Mouse (Mus musculus) hematopoietic stem cell, adult 5-6 weeks (primary cell): ENCODE data around the gene Msantd1. TPM values are rescaled to one million over a fixed set of nuclear protein-coding genes. Genes with fewer than 3 reads are reported as not detected.

ENCODE experiments used
- ATAC-seq, 2 experiments: fragments of 125-278 bp in 1 of 2; replicated peaks in 1 of 2; 2 replicates each; pipeline ENCODE4 v1.8.0; 2016 to 2017; ENCODE audit warnings: inconsistent platforms in 2 of 2, mild to moderate bottlenecking in 2 of 2, moderate number of reproducible peaks in 2 of 2, low read depth in 1 of 2, moderate TSS enrichment in 1 of 2; ENCODE audit not compliant: low FRiP score in 2 of 2, poor library complexity in 2 of 2, severe bottlenecking in 2 of 2, insufficient read depth in 1 of 2, low TSS enrichment in 1 of 2
- total RNA-seq: library from RNA; stranded (forward); fragments of 172-1452, 232-1000 nt; gene quantifications from 2 replicates; pipeline ENCODE4 v1.2.3, GENCODE M21; 2017

Msantd1 gene
- total RNA-seq, 1 experiment from 2014 or later = 1.8 TPM

DNA sequence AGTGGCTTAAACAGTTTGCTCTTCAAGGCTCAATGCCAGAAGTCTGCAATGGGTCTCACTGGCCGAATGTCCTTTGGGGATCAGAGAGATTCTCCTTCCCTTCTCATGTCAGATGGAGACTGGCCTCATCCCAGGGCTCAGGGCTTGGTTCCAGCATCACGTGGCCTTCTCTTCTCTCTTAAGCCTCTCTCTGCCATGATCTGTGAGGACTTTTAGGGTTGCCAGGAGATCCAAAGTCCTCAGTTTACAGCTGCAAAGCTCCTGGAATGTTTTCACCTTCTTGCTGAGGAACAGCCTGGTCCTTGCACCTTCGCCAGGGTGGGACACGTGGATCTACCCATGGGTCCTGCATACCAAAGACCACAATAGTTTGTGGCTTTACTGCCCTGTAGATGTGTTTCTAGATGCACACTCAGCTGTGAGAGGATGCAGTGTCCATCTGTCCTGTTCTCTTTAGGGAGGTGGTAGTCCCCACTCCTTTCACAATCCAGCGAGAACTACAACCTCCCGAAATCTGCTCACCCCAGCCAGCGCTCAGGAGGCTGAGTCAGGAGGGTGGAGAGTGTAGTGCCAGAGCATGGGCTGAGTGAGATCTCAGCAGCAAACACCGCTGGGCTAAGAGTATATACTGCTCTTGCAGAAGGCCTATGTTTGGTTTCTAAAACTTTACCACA, 43.5 kb downstream of the Msantd1 start:
- no peak for ATAC-seq

DNA sequence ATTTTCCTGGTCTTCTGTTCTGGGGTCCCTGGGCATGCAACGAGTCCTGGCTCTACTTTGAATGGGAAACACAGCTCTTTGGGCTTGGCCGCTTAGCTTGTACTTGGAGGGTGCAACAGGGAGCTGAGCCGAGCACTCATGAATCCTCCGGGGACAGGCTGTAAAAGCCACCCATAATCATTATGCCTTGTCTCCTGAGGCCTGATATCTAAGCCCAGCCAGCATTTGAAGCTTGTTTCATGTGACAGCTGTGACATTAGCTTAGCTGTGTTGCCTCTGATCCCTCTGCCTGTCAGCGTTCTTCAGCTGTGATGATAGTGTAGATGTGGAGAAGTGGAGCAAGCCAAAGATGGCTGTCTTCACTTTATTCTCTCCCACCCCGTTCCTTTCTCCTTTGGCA, 46.7 kb downstream of the Msantd1 start:
- ATAC-seq = no peak

DNA sequence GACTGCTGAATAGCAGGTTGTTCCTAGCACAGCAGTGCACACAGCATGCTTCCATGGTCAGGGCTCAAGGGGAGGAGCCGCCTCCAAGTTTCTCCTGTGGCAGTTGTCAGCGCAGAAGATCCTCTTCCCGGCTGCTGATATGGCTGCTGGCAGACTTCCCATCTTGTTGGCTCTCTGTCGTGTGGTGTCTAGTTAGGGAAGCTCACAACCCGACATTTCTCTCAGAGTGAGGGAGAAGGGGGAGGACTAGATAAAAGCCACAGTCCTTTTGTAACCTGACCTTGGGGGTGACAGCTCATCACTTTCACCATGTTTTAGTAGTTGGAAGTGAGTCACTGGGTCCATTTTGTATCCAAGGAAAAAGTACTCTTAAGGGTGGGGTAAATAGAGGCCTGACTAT, 47.8 kb downstream of the Msantd1 start:
- no peak for ATAC-seq

DNA sequence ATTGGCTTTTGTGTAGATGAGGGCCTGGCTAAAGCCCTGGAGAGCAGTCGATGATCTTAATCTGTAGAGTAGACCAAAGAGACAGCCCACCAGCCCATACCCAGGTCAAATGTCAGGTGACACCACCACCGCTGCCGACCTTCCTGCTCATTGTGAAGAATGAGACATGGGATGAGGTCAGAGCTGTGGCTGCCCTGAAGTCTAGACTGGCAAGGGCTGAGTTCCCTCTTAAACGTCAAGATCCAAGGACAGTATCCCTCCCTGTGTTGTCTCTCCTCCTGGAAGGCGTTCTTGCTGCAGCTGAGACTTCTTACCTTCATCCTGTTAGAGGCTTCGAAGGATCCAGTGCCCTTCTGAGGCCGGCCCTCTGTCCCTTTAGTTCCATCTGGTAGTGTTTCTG, 48.3 kb downstream of the Msantd1 start:
- no peak for ATAC-seq

DNA sequence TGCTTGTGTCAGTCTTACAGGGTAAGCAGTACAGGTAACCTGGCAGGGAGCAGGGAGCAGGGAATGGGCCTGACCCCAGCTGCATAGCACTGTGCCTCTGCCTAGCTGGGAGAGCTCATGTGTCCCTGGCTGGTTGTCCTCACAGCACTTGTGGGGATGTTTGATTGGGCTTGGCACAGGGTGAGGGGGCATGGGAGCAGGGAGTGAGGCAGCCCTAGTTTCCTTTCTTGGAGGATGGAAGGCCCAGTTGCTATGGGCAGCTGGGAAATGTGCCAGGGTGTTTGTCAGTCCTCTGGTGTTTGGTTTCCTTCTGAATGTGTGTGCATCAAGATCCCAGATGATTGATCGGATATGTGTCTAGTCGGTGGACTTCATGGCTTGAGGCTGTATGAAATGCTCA, 49.2 kb downstream of the Msantd1 start:
- no peak for ATAC-seq

DNA sequence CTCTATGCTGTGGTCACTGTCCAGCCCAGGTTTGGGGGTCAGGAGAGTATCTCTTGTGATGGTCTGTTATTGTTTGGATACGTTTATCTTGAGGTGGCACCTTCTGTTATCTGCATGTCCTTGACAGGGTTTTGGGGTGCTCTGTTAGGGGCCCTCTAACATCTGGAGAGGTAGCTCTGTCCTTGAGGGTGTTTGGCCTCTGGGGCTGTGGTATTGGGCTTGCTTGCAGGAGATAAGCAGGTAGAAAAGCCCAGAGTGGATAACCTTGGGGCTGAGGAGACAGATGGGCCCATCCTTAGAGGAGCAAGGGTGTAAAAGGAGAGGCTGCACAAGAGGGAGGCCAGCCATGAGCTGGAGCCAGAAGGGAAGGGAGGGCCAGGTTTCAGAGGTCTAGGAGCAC, 52.2 kb downstream of the Msantd1 start:
- no peak; a peak in 1 of 4 replicates for ATAC-seq

DNA sequence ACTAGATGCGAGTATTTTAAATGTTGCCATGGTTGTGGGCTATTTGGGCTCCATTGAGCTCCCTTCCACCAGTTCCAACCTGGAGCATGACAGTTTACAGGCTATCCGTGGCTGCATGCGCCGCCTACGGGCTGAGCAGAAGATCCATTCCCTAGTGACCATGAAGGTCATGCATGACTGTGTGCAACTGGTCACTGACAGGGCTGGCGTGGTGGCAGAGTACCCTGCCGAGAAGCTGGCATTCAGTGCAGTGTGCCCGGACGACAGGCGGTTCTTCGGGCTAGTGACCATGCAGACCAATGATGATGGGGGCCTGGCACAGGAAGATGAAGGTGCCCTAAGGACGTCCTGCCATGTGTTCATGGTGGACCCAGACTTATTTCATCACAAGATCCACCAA, 57.7 kb downstream of the Msantd1 start:
- no peak for ATAC-seq

DNA sequence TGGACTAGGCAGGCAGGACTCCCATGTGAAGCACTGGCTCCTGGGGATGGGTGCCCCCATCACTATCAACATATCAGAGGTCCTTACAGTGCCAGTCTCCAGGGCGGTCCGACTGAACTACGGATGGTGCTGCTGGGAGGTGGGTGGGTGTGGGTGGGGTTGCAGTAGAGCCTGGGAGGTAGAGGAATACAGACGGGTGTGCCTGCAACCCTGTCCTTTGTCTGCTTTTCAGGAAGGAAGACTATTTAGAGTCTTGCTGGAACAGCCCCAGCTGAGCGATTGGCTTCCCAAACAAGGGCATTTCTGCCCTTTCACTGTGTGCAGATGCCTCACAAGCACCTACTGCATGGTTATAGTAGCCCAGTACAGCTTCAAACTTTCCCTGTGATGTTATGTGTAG, 60.6 kb downstream of the Msantd1 start:
- ATAC-seq = no peak

DNA sequence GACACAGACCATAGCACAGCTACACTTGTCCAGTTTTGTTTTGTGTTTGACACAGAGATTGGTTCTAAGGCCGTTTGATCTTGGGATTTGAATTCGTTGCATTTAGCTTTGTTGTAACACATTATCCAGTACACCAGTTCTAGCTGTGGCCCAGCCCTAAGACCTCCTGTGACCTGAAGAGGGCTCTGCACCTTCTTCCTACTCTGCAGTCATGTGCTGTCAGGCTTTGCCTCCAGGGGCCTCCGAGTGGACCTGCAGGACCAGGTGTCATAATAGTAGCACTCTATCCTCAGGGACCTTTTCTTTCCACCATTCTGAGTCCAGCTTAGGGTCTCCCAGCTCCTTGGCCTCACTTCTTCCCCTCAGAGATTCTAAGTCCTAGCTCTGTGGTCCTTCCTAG, 64.7 kb downstream of the Msantd1 start:
- no peak for ATAC-seq

Other genes starting within 250 kb of the Msantd1 start
- 58.8 and 65.0 TPM in 2 replicates for gene Nop14, start 247.9 kb upstream of the Msantd1 start, total RNA-seq
- 0.84 and 1.1 TPM in 2 replicates for gene Grk4, start 247.6 kb upstream of the Msantd1 start, total RNA-seq
- 19.5 and 33.1 TPM in 2 replicates for gene Htt, start 146.3 kb upstream of the Msantd1 start, total RNA-seq
- 15.6 and 46.5 TPM in 2 replicates for gene Rgs12, start 41.4 kb downstream of the Msantd1 start, total RNA-seq
- 2.9 and 6.1 TPM in 2 replicates for gene Hgfac, start 133.5 kb downstream of the Msantd1 start, total RNA-seq
- gene Dok7, start 148.8 kb downstream of the Msantd1 start, total RNA-seq = 0.31 TPM in 1 of 2 replicates, not detected in the other
- gene Lrpap1, start 197.8 kb downstream of the Msantd1 start, total RNA-seq = 67.4 and 68.4 TPM in 2 replicates